Mouse (Mus musculus) common myeloid progenitor, adult 5-6 weeks (primary cell): ENCODE measurements at regions not wholly inside any gene's neighbourhood (a gene's known extent, or its start where the extent isn't known, plus 50 kb on each side); places are given as distances from the start of the nearest gene placed in this dataset.

Experiments used
- ATAC-seq: replicated peaks from 2 replicates; pipeline ENCODE4 v1.8.0; 2016; ENCODE audit warnings: low read depth, mild to moderate bottlenecking, moderate TSS enrichment, inconsistent platforms; ENCODE audit not compliant: poor library complexity, severe bottlenecking

GRCm38 (mm10) chr16:55698489-55698892 is 140.2 kb downstream of the Nfkbiz start:
- peak; percentile 97 for ATAC-seq

GRCm38 (mm10) chr16:55691069-55691468 is 147.6 kb downstream of the Nfkbiz start:
- ATAC-seq, result peak; percentile 100

DNA sequence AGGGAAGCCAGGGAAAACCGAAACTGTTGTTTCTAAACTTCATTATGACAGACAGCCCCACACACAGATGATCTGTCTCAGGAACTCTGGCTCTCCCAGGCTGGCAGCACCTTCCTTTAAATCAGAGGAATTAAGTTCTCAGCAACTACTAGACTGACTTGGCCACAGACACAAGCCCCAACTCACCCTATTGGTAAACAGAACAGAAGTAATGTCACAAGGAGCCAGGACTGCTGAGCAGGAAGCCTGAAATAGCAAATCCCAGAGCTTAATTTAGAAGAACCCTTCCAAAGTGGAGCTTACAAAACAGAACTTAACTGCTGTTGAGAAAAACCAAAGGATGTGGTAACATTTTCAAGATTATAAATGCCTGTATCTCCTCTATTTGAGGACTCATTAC is 174.8 kb downstream of the Nfkbiz start:
- peak; percentile 94 for ATAC-seq

DNA sequence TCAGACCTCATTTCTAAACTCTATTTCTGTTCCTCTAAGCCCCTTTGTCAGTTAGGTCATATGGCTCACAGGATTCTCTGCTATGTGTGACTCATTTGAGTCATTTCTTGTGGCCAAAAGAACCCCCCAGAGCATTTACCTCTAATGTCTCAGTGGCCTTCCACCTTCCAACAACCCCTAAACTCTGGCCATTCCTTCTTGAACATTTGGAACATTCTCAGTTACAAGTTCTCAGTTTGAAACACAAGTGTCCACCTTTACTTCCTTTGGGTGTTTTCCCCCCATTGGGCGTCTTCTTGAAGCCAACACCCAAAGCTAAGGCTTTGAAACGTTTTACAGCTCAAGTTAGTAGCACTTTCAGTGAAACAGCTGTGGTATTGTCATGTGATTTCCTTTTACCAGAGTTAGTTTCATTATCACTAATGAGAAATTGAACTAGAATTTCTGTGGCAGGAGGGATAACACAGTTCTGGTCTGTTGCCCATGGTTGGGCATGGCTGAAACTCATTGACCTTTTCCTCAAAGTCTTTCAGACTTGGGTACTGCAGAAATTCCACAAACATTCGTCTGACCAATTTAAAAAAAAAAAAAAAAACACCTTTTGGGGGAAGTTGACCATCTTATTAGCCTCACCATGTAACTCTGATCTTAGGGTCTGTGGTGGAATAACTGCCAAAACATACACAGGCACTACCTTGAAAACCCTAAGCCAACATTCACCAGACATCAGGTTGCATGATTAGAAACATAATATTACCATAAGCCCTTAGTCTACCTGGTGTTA is 201.8 kb downstream of the Nfkbiz start:
- ATAC-seq, result peak; percentile 83

DNA sequence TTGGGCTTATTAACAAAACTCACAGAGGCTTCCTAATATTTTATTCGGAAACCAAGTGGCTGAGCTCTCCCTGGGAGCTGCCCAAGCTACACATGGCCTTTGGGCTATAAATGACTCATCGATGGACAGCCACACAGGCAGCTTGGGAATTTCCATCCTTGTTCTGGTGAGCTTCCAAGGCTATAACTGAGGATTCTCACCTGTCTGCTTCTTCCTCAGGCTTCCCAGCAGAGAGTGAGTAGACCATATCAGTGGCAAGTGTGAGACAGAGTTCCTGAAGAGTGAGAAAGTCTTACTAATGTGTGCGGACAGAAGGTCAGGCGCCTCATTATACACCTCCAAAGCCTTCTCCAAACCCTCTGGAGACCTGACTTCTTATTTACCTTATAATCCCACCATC is 202.5 kb downstream of the Nfkbiz start:
- no peak for ATAC-seq

DNA sequence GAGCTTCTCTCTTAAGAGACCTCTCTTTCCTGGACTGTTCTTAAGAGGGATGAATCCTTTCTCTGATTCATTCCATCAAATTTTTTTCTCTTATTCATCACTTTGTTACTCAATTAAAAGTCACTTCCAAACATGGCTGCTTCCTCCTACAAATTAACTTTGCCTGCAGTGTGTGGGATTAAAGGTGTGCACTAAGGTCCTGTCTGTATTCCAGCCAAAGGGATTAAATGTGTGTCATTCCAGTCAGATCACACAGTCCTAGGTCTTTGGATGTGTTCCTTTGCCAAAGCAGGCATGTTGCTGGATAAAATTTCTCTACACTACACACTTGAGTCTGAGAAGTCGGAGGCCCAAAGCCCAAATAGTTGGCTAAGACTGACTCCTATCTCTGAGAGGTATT is 204.0 kb downstream of the Nfkbiz start:
- no peak for ATAC-seq

- no peak for ATAC-seq
Measured at GRCm38 (mm10) chr16:55632220-55632619, 206.5 kb downstream of the Nfkbiz start.

DNA sequence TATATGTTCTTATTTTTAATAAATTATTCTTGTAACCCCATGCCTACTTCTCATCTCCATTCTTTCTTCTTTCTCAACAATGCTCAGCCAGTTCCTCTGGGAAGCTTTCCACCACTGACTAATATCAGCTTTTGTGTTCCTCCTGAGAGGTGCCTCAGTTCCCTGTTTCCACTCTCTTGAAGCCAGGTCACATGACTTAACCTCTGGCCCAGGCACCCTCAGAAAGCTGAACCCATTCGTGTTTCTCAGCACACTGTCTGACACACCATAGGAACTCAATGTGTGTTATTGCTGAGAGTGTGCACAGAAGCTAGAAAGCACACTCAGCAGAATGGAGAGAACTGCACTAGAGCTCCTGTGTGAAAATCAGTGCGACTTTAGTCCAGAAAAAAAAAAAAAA is 207.1 kb downstream of the Nfkbiz start:
- ATAC-seq, result no peak

DNA sequence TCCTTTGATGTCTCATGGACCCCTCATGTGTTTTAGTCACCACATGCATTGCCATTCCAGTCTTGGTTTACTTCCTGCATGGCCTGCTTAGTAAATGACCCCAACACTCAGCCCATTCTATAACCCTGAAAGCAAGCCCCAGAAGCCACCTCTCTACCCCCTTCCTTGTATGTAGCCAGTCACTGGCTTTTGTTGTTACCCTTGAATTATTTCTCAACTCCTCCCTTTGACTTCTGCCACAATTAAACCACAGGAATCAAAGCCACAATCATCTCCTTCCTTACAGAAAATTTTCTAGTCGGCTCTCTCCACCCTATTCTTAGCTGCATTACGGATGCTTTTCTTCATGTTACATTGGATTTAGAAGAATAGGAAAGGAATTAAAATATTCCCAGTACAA is 207.7 kb downstream of the Nfkbiz start:
- ATAC-seq, result peak; percentile 68

GRCm38 (mm10) chr16:55627531-55627930 is 211.2 kb downstream of the Nfkbiz start:
- no peak for ATAC-seq

DNA sequence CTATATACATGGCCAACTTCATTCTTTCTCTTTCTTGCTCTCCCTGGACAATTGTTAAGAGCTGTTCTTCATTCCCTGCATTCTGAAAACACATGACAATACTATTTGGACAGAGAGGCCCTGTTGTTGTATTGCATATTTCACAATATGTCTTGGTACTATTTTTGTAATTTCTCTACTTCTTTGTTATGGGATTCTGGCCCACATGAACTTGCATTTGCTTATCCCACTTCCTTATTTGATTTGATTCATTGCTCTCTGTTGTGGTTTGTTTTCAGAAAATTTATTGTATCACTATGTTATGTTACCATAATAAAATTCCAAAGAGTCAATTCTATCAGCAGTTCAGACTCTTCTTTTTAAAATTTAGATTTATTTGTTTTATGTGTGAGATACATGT is 215.3 kb downstream of the Nfkbiz start:
- peak; percentile 83 for ATAC-seq

- no peak for ATAC-seq
Measured at GRCm38 (mm10) chr16:55619731-55620130, 219.0 kb downstream of the Nfkbiz start.

- no peak for ATAC-seq
Measured at GRCm38 (mm10) chr16:55617958-55618357, 220.7 kb downstream of the Nfkbiz start.

DNA sequence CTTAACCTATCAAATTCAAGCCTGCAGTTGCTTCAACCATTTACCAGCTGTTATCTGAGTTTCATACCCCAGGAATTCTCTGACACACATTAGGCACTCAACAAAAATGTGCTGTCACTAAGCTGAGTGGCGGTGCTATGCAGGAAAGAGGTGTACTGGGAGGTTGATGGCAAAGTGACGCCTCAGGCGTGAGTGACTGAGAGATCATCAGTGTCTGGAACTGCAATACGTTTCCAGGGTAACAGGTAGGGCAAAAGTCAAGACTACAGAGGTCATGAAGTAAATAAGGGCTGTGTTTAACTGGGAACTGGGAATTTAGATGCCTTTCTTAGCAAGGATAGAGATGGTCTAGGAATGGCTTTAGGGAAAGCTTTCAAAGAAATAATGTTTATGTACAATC is 221.2 kb downstream of the Nfkbiz start:
- ATAC-seq, result no peak

- no peak for ATAC-seq
Measured at GRCm38 (mm10) chr16:55616408-55617120, 222.1 kb downstream of the Nfkbiz start.

GRCm38 (mm10) chr16:55612873-55613272 is 225.8 kb downstream of the Nfkbiz start:
- no peak for ATAC-seq

- no peak for ATAC-seq
Measured at GRCm38 (mm10) chr16:55612001-55612400, 226.7 kb downstream of the Nfkbiz start.

DNA sequence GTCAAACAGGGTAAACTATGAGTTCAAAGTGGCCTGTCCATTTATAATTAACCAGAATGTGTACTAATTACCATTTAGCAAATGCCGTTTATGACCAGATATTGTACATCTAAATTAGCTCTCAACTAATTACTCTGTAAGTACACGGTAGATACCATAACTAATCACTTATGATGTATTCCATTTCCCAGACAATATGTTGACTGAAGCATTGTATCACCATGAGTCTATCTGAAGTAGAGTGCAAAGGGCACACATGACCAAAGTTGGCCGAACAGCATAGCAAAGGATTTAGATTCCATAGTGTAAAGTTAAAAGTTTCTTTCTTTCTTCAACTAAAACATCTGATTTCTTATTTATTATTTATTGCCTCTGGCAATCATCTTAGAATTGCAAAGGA is 227.5 kb downstream of the Nfkbiz start:
- ATAC-seq, result no peak

DNA sequence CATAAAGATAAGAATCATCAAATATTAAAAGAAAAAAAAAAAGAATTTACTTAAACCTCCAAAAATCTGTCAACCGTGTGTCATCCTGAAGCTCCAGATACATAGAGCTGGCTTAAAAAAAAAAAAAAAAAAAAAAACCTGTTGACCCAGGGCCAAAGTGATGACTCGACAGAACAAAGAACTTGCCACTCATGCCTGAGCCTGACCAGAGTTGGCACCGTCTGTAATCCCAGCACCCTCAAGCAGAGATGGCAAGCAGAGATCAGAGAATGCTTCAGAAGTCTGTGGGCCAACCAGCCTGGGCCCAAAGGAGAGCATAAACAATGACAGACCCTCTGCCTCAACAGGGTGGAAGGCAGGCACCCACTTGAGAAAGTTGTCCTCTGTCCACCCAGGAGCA is 230.3 kb downstream of the Nfkbiz start:
- ATAC-seq, result 0 out of 2 replicates have a peak, but pooled peaks have one; percentile 45

- ATAC-seq, result no peak
Measured at GRCm38 (mm10) chr16:55606447-55607239, 232.1 kb downstream of the Nfkbiz start.

- ATAC-seq, result no peak
Measured at GRCm38 (mm10) chr16:55603611-55604010, 235.1 kb downstream of the Nfkbiz start.
